Mouse (Mus musculus) MEL-GATA-1-ER (cell line): ENCODE results near the gene Tmed2.
A peak's percentile ranks its signal among the peaks of the same experiment; 100 is the strongest.
"Not testable (repeated sequence)": the region's sequence is repeated elsewhere in the genome, so short reads cannot be mapped to it uniquely, and the experiment has no call there.

Source experiments
- DNase-seq: peaks from one replicate; pipeline ENCODE4 v3.0.0-alpha.2; 2012; ENCODE audit warnings: low read depth; ENCODE audit errors: extremely low read depth

Gene Tmed2

GRCm38 (mm10) chr5:124540383-124540786 is at the start of gene Tmed2:
Gene Tmed2 (plus strand): TSS chr5:124540695.
- DNase-seq, result peak; percentile 93

DNA sequence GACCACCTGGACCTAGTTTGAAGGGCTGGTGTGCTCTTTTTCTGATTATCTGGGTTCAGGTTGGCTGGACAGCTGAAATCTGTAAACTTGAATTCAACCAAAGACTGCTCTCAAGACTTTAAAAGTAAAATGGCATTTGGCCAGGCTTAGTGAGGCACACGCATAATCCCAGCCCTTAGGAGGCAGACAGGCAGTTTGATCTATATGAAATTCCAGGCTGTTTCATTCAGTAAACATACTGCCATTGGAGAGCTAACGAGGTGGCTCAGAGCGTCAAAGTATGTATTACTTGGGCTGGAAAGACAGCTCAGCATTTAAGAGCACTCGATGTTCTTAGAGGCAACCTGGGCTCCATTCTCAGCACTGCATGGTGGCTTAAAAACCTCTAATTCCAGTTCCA is 48.8 kb upstream of the Tmed2 start:
- DNase-seq, result no peak

DNA sequence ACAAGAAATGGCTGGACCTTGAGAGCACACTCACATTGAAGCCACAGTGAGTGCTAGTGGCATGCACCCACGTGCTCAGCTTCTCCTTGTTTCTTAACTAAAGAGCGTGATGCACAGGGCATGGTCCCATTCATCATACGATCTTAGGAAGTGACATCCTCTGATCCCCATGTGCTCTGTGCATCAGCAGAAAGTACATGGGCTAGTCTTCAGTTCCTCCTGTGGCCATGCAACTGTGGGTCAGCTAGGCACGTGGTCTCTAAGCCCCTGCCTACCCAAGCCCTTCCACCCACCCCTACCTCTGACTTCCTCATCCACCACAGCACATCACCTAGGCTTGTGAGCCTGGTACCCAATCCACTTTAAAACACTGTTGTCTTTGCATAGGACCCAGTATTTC is 47.9 kb upstream of the Tmed2 start:
- no peak for DNase-seq

- DNase-seq, result no peak
Observed at GRCm38 (mm10) chr5:124493455-124493854, 47.0 kb upstream of the Tmed2 start.

GRCm38 (mm10) chr5:124495547-124495946 is 44.9 kb upstream of the Tmed2 start:
- DNase-seq, result no peak

- no peak for DNase-seq
Observed at GRCm38 (mm10) chr5:124496614-124497514, 43.6 kb upstream of the Tmed2 start.

GRCm38 (mm10) chr5:124498221-124498876 is 42.1 kb upstream of the Tmed2 start:
- DNase-seq, result no peak

DNA sequence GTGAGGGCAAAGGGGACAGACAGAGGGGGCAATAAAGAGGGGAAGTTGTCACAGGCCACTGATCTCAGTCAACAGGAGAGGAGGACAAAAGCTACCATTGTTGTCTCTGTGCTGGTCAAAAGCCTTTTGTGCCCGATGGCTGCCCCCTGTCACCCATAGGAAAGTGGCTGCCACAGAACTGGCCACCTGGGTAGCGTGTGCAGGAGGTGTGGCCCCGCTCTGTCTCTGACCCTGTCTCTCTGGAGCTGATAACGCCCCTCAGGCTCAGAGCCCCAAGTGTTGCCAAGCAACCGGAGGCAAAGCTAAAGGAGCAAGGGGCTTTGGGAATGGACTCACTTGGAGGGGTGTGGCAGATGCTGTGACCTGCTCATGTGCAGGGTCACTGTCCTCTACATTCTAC is 41.5 kb upstream of the Tmed2 start:
- DNase-seq, result no peak

- DNase-seq, result not testable (repeated sequence)
Observed at GRCm38 (mm10) chr5:124500037-124500436, 40.5 kb upstream of the Tmed2 start.

DNA sequence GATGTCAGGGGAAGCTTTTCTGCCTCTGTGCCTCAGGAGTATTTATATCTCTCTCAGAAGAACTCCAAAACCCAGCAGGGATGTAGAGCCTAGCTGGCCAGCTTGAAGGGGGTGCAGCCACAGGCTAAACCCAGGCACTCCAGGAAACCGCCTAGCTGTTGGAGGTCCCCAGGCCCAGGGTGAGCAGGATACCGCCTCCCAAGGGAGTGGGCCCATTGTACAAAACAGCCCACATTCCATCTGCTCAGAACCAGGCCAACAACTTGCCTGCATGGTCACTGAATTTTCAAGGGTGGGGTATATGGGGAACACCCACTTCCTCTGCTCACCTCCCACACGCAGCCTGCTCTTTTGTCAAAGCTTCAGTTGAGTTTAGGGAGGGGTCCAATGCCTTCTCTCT is 39.9 kb upstream of the Tmed2 start:
- no peak for DNase-seq

DNA sequence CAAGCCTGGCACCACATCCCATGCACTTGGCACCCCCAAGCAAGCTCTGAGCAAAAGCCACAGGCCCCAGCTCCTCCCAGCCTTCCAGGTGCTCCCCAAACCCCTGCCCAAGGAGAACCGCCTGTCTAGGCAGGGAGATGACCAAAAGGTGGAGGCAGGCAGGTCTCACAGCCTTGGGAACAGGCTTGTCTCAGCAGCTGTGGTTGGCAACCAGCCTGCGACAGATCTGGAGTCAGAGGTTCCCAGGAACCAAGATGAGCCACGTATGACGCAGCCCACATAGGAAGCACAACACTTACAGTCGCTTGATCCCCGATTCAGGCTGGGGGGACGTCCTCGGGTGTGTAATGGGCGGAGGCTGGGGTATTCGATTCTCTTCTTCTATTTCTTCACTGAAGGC is 39.0 kb upstream of the Tmed2 start:
- no peak for DNase-seq

DNA sequence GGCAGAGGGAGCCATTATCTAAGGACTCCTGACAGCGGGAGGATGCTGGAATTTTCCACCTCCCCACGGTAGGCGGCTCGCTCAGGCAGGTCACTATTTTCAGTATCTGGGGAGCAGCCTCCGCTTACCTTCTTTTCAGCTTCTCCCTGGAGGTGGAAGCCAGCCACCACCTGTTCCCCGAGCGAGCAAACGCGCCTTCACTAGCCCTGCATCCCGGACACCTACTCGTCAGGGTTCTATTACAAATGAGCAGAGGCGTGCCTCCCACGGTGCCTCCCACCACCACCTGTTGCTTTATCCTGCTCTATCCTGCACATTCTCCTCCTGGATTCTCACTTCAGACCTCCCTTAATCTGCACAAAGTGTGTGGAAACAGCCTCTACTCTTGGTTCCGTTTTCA is 36.8 kb upstream of the Tmed2 start:
- no peak for DNase-seq

- DNase-seq, result no peak
Observed at GRCm38 (mm10) chr5:124505235-124505634, 35.3 kb upstream of the Tmed2 start.

DNA sequence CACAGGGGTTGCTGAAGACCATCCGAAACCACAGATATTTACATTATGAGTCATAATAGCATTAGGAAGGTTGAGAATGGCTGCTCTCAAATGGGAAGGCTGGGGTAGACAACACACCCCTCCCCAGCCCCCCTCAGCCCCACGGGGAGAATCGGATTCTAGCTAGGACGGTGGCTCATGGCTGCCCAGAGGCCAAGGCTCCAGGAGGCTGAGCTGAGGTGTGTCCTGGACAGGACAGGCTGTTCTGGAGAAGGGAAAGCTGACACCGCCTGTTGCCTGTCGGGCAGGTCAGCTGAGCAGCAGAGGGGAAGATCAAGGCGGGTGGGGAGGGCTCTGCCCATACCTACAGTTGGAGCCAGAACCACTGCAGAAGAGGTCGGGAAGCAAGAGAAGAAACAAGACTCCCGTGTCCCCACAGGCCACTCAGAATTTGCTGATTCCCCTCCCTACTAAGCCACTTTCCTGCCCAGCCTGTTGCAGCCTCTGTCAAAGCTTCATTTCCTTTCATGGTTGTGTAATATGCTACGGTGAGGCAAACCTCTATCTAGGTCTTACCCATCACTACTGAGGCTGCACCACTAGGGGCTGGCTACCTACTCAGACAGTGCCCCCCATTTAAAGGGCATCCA is 33.6 kb upstream of the Tmed2 start:
- DNase-seq, result no peak

DNA sequence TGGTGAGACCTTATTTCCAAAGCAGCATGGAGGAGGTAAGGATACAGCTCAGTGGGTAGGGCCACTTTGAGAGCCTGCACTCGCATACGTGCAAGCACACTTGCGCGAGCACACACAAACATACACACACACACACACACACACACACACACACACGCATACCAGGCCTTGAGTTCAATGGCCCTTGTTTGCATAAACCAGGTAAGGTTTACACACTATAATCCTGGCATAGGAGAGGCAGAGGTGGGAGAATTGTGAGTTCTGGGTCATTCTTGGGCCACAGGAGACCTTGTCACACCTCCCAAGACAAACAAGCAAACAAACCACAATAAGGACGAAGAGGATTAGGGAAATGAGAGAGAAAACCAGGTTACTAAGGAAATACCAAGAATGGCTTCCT is 31.3 kb upstream of the Tmed2 start:
- no peak for DNase-seq

- DNase-seq, result no peak
Observed at GRCm38 (mm10) chr5:124509742-124510237, 30.7 kb upstream of the Tmed2 start.

DNA sequence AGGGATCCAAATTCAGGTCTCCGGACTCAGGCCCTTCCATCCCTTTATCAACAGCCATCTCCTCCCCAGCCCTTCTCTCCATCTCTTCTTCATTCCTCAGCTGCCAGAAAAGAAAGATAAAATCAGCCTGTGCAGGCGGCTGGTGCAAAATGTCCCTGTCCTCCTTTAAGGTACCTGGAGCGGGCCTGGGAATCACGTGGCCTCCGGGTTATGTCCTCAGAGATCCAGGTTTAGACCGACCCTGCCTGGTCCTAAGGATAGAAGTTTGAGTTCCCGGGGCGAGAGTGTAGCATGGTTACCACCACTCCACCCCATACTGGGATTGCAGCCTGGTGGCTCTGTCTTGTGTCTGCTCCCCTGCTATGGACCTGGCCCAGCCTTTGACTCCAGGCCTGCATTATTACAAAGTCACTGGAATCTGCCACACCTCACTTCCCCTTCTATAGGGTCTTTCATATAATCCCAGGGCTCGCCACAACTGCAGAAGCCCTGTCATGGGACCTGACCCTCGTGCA is 29.9 kb upstream of the Tmed2 start:
- DNase-seq, result no peak

GRCm38 (mm10) chr5:124515789-124516188 is 24.7 kb upstream of the Tmed2 start:
- DNase-seq, result no peak

DNA sequence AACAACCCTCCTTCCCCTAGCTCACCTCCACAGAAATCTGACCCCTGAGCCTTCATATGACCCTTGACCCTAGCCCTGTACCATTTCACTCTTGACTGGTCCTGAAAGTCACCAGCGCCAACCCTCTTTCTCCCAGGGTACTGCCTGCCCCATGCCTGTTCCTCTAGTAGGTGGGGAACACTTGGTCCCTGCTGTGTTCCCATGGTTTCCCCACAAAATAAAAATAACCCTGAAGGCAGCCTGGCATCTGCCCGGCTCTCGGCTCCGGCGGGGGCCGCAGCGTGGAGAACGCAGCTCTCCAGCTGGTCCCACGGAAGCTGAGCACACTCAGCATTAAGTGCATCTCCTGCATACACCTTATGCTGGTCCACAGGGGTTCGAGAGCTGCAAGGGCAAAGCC is 21.8 kb upstream of the Tmed2 start:
- no peak for DNase-seq

DNA sequence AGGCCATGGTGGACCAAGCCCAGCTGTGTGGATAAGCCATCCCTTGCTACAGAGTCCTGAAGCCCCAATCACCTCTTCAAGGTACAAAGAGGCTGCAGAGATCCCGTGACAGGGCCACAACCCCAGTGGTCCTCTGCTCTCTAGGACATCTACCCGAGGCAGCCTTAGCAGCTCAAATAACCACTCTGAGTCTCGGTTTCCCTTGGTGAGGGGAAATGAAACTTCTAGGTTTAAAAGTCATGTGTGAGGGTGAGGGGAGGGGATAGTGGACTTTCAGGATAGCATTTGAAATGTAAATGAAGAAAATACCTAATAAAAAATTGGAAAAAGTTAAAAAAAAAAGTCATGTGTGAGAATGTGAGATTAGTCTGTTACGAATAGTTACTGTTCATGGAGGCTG is 18.9 kb upstream of the Tmed2 start:
- no peak for DNase-seq

DNA sequence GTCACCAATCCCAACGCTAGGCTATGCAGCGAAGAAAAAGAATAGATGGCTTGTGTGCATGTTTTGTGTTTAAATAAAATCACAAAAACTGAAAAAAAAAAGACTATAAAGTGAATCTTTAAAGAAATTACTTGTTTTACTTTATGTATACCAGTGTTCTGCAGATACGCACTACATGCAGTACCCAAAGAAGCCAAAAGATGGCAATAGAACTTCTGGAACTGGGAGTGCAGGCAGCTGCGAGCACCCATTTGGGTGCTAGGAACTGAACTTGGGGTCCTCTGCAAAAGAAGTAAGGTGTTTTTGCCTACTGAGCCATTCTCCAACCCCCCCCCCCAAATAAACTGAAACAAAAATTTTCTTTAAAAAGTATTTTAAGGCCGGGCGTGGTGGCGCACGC is 17.5 kb upstream of the Tmed2 start:
- no peak for DNase-seq

DNA sequence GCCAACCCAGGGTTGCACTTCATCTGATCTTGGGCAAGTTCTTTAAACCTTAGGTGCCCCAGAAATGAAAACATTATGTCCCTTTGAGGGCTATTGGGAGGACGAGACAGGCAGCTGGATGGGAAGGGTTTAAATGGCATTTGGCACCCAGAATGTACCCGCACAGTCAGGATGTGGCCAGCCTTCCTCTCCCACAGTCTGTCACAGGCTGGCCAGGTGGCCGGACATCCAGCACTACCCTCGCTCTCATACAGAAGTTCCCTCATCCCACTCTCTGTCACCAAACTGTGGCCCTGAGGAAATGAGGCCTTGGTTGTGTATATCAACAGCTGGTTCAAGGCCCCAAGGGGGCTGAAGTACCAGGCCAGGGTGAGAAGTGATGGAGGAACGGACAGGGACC is 15.6 kb upstream of the Tmed2 start:
- DNase-seq, result no peak
